Mouse (Mus musculus) embryonic stem cell, embryonic (primary cell): ENCODE data around the gene Tsnaxip1.

Experiments
- CTCF ChIA-PET, 4 experiments: fragments of 300-600 bp in 2 of 4; fragments of 350-600 bp in 2 of 4; sonication (Branson Sonifier 250); formaldehyde crosslinking; loops; one replicate each; lab custom pipeline; 2022; ENCODE audit warnings: inconsistent platforms in 2 of 4; lab: Charles Lee
- POLR2A ChIA-PET, 4 experiments: fragments of 300-600 bp in 2 of 4; fragments of 350-600 bp in 2 of 4; sonication (Branson Sonifier 250); formaldehyde crosslinking; loops; one replicate each; lab custom pipeline; 2022; ENCODE audit warnings: antibody characterized with exemption in 4 of 4, inconsistent platforms in 1 of 4; lab: Charles Lee

Tsnaxip1 gene

GRCm38 (mm10) chr8:105807766-105808165 is 19.8 kb upstream of the Tsnaxip1 start:
- ChIA-PET CTCF (interaction anchor here in 2 of 4 experiments (0.9 to 1.5 kb wide), 2 partner anchors 20 to 94 kb away, joined by 4 to 6 read pairs; no protein-coding TSS in a partner anchor), POLR2A (interaction anchor here in 3 of 4 experiments (1.0 to 1.9 kb wide), 8 partner anchors 8 to 92 kb away, joined by 3 to 5 read pairs (median 4); partner anchors contain the start of genes Pskh1 (in 1 of the 3), Ranbp10 (in 1 of the 3) and Tsnaxip1 (in 1 of the 3))

- CTCF ChIA-PET = interaction anchor here in 2 of 4 experiments (0.9 to 1.5 kb wide), 2 partner anchors 20 to 94 kb away, joined by 4 to 6 read pairs; no protein-coding TSS in a partner anchor
These were observed 19.1 kb upstream of the Tsnaxip1 start for GRCm38 (mm10) chr8:105808480-105808879.

GRCm38 (mm10) chr8:105810245-105810786 is 17.2 kb upstream of the Tsnaxip1 start:
- POLR2A ChIA-PET = interaction anchor here in 2 of 4 experiments (0.9 to 2.5 kb wide), 6 partner anchors 9 to 25 kb away, joined by 3 to 10 read pairs (median 4); partner anchors contain the start of genes Ranbp10 (in 1 of the 2) and Tsnaxip1 (in 1 of the 2)

More at GRCm38 (mm10) chr8:105808480-105808879, 19.1 kb upstream of the Tsnaxip1 start:
- POLR2A ChIA-PET = interaction anchor here (0.7 to 1.9 kb wide), 8 partner anchors 9 to 91 kb away, joined by 3 to 7 read pairs (median 4); partner anchors contain the start of genes Pskh1 (in 1 of the 4), Ranbp10 (in 1 of the 4) and Tsnaxip1 (in 1 of the 4)

GRCm38 (mm10) chr8:105811061-105811460 is 16.5 kb upstream of the Tsnaxip1 start:
- POLR2A ChIA-PET = interaction anchor here in 2 of 4 experiments (0.8 to 2.5 kb wide), 6 partner anchors 9 to 59 kb away, joined by 3 to 10 read pairs (median 4); partner anchors contain the start of genes Ranbp10 (in 1 of the 2) and Tsnaxip1 (in 1 of the 2)

More at GRCm38 (mm10) chr8:105810245-105810786, 17.2 kb upstream of the Tsnaxip1 start:
- CTCF ChIA-PET = interaction anchor here in 1 of 4 experiments (0.6 to 1.5 kb wide), 2 partner anchors 25 to 94 kb away, joined by 3 to 4 read pairs; no protein-coding TSS in a partner anchor

GRCm38 (mm10) chr8:105811543-105811942 is 16.0 kb upstream of the Tsnaxip1 start:
- ChIA-PET POLR2A (interaction anchor here in 2 of 4 experiments (0.8 to 2.5 kb wide), 5 partner anchors 8 to 58 kb away, joined by 3 to 10 read pairs (median 4); partner anchors contain the start of genes Ranbp10 (in 1 of the 2) and Tsnaxip1 (in 1 of the 2)), CTCF (interaction anchor here in 1 of 4 experiments (1.5 kb wide), 1 partner anchor 96 kb away, joined by 4 read pairs; no protein-coding TSS in a partner anchor)

More at GRCm38 (mm10) chr8:105811061-105811460, 16.5 kb upstream of the Tsnaxip1 start:
- CTCF ChIA-PET = interaction anchor here in 1 of 4 experiments (0.6 to 1.5 kb wide), 2 partner anchors 24 to 95 kb away, joined by 3 to 4 read pairs; no protein-coding TSS in a partner anchor

GRCm38 (mm10) chr8:105812511-105812910 is 15.0 kb upstream of the Tsnaxip1 start:
- ChIA-PET POLR2A (interaction anchor here in 2 of 4 experiments (1.2 to 2.5 kb wide), 3 partner anchors 15 to 57 kb away, joined by 3 to 10 read pairs (median 5); partner anchors contain the start of genes Ranbp10 (in 1 of the 2) and Tsnaxip1 (in 1 of the 2)), CTCF (interaction anchor here in 1 of 4 experiments (0.6 kb wide), 1 partner anchor 237 kb away, joined by 4 read pairs; no protein-coding TSS in a partner anchor)

GRCm38 (mm10) chr8:105813241-105813640 is 14.3 kb upstream of the Tsnaxip1 start:
- ChIA-PET CTCF (no interaction called here), POLR2A (no interaction called here)

- POLR2A ChIA-PET = interaction anchor here in 2 of 4 experiments (0.6 to 1.8 kb wide), 6 partner anchors 8 to 145 kb away, joined by 3 to 8 read pairs (median 3); partner anchors contain the start of genes Ranbp10 (in 1 of the 2) and Tsnaxip1 (in 1 of the 2)
- CTCF ChIA-PET = interaction anchor here in 3 of 4 experiments (0.6 to 1.7 kb wide), 4 partner anchors 16 to 1767 kb away, joined by 3 to 17 read pairs (median 3); partner anchors contain the start of gene Agrp (in 1 of the 3)
These were observed 7.9 kb upstream of the Tsnaxip1 start for GRCm38 (mm10) chr8:105819659-105820058.

GRCm38 (mm10) chr8:105820925-105821324 is 6.6 kb upstream of the Tsnaxip1 start:
- CTCF ChIA-PET = interaction anchor here in 2 of 4 experiments (0.6 to 1.7 kb wide), 3 partner anchors 14 kb away, joined by 3 to 4 read pairs (median 3); no protein-coding TSS in a partner anchor
- POLR2A ChIA-PET = interaction anchor here in 3 of 4 experiments (1.0 to 1.9 kb wide), 7 partner anchors 12 to 112 kb away, joined by 3 to 5 read pairs (median 3); no protein-coding TSS in a partner anchor

GRCm38 (mm10) chr8:105825506-105825905 is 2.0 kb upstream of the Tsnaxip1 start:
- ChIA-PET POLR2A (interaction anchor here in 3 of 4 experiments (0.6 to 1.5 kb wide), 11 partner anchors 10 to 590 kb away, joined by 3 to 5 read pairs (median 3); partner anchors contain the start of gene Nutf2 (in 2 of the 3)), CTCF (interaction anchor here in 1 of 4 experiments (0.7 kb wide), 1 partner anchor 202 kb away, joined by 5 read pairs; no protein-coding TSS in a partner anchor)

- ChIA-PET POLR2A (interaction anchor here (0.5 to 2.0 kb wide), 71 partner anchors 8 to 511 kb away, joined by 3 to 36 read pairs (median 5); partner anchors contain the start of genes Nutf2 (in 3 of the 4), Pskh1 (in 3 of the 4), Thap11 (in 3 of the 4) and Acd (in 2 of the 4)), CTCF (interaction anchor here in 3 of 4 experiments (0.6 to 1.8 kb wide), 14 partner anchors 9 to 465 kb away, joined by 3 to 12 read pairs (median 5); partner anchors contain the start of gene Thap11 (in 2 of the 3))
These were observed 1.2 kb upstream of the Tsnaxip1 start for GRCm38 (mm10) chr8:105826379-105826778.

- POLR2A ChIA-PET = interaction anchor here in 3 of 4 experiments (0.7 to 1.5 kb wide), 8 partner anchors 11 to 222 kb away, joined by 3 to 6 read pairs (median 4); partner anchors contain the start of genes Acd (in 1 of the 3), Pard6a (in 1 of the 3) and Pskh1 (in 1 of the 3)
- CTCF ChIA-PET = interaction anchor here in 2 of 4 experiments (1.1 to 2.3 kb wide), 5 partner anchors 21 to 393 kb away, joined by 3 to 12 read pairs (median 6); partner anchors contain the start of genes Pskh1 (in 1 of the 2) and Thap11 (in 1 of the 2)
These were observed 6.2 kb downstream of the Tsnaxip1 start for GRCm38 (mm10) chr8:105833740-105834139.

- ChIA-PET CTCF (interaction anchor here (0.5 to 2.3 kb wide), 41 partner anchors 8 to 581 kb away, joined by 3 to 17 read pairs (median 4); partner anchors contain the start of genes Ranbp10 (in 3 of the 4), Thap11 (in 2 of the 4), Tsnaxip1 (in 2 of the 4) and Pskh1 (in 1 of the 4)), POLR2A (interaction anchor here in 3 of 4 experiments (0.5 to 1.8 kb wide), 26 partner anchors 8 to 602 kb away, joined by 3 to 12 read pairs (median 4); partner anchors contain the start of genes Ranbp10 (in 3 of the 3), Nutf2 (in 2 of the 3), Pskh1 (in 2 of the 3) and Thap11 (in 2 of the 3))
These were observed 7.8 kb downstream of the Tsnaxip1 start for GRCm38 (mm10) chr8:105835318-105835717.

GRCm38 (mm10) chr8:105836991-105837390 is 9.5 kb downstream of the Tsnaxip1 start:
- CTCF ChIA-PET = no interaction called here
- POLR2A ChIA-PET = interaction anchor here in 2 of 4 experiments (0.9 to 1.6 kb wide), 3 partner anchors 10 to 66 kb away, joined by 3 to 4 read pairs (median 4); partner anchors contain the start of genes Ranbp10 (in 2 of the 2) and Tsnaxip1 (in 1 of the 2)

GRCm38 (mm10) chr8:105839209-105839608 is 11.7 kb downstream of the Tsnaxip1 start:
- CTCF ChIA-PET = interaction anchor here in 1 of 4 experiments (0.6 kb wide), 1 partner anchor 1620 kb away, joined by 4 read pairs; no protein-coding TSS in a partner anchor
- POLR2A ChIA-PET = interaction anchor here in 2 of 4 experiments (0.6 to 2.3 kb wide), 2 partner anchors 21 to 1270 kb away, joined by 3 to 7 read pairs; partner anchors contain the start of gene Nutf2 (in 1 of the 2)

GRCm38 (mm10) chr8:105846678-105847077 is 19.1 kb downstream of the Tsnaxip1 start:
- ChIA-PET CTCF (interaction anchor here in 2 of 4 experiments (0.9 to 1.4 kb wide), 3 partner anchors 8 to 84 kb away, joined by 3 to 6 read pairs (median 4); no protein-coding TSS in a partner anchor), POLR2A (interaction anchor here in 2 of 4 experiments (1.0 to 2.1 kb wide), 6 partner anchors 9 to 53 kb away, joined by 3 to 11 read pairs (median 4); partner anchors contain the start of genes Nutf2 (in 1 of the 2), Pskh1 (in 1 of the 2), Ranbp10 (in 1 of the 2) and Tsnaxip1 (in 1 of the 2))
